Mouse (Mus musculus) lung, adult 2 months (tissue): ENCODE data around the gene Ctsw.

Experiments
- CTCF ChIP-seq: fragments of 200-500 bp; IDR thresholded peaks from 2 replicates; pipeline ENCODE4 v1.5.1; 2011; ENCODE audit warnings: mild to moderate bottlenecking, low read length, control low read depth; ENCODE audit not compliant: insufficient read depth
- POLR2A ChIP-seq: fragments of 200-500 bp; IDR thresholded peaks from 2 replicates; pipeline ENCODE4 v1.6.1; 2011; ENCODE audit warnings: low read depth, mild to moderate bottlenecking, control low read depth, low read length, borderline replicate concordance; ENCODE audit errors: extremely low read depth

DNA sequence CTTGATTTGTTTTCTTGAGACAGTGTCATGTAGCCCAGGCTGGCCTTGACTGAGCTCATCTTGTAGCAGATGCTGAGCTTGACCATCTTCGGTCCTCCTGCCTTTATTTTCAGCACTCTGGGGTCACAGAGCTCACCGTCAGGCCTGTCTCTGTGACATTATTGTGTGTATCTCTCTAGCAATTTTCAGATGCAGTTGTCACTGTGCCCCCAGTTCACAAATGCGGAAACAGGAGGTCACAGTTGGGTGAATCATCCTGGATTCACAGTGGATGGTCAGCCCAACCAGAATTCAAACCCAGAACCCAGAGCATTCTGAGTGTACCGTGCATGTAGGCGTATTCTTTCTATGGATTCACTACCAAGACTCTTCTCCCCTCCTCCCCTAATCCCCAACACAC lies 22.6 kb downstream of the Ctsw start:
- TF ChIP-seq CTCF (no peak), POLR2A (no peak)
